Mouse (Mus musculus) gastrocnemius, adult 2 months (tissue): Measurements from ENCODE around the gene Polr1b. TPM values are rescaled to one million over a fixed set of nuclear protein-coding genes. Genes with fewer than 3 reads are reported as not detected.

Experiments used
- DNase-seq: peaks from one replicate; pipeline ENCODE4 v3.0.0; 2022
- H3K27ac ChIP-seq: fragments of 200-600 bp; 2 replicates; pipeline ENCODE4 v1.8.1; 2022; ENCODE audit warnings: mild to moderate bottlenecking
- H3K4me3 ChIP-seq: fragments of 200-600 bp; 2 replicates; pipeline ENCODE4 v1.8.1; 2022; ENCODE audit warnings: mild to moderate bottlenecking, moderate library complexity
- CTCF ChIP-seq: fragments of 200-600 bp; IDR thresholded peaks from 2 replicates; pipeline ENCODE4 v1.8.1; 2022; ENCODE audit warnings: antibody characterized with exemption, mild to moderate bottlenecking, moderate library complexity
- intact Hi-C: fragments of 180-260 bp; cut with DNase I; formaldehyde crosslinking; loops from one replicate; pipeline ENCODE4 v1.15.1; 2025
- total RNA-seq, 2 experiments: library from RNA; stranded (reverse); gene quantifications; 2 replicates each; pipeline ENCODE4 v1.2.3; 2021

Polr1b gene
- total RNA-seq, 2 experiments from 2014 or later, result 11.6 to 13.2 TPM

- peak; percentile 30 for DNase-seq
- TF ChIP-seq CTCF, result no peak
- Histone ChIP-seq H3K27ac (peak overlapping the region; percentile 95), H3K4me3 (peak overlapping the region; percentile 79)
- intact Hi-C loops, result loop anchor here (2.0 to 5.0 kb wide), 3 partner anchors 29 to 129 kb away; partner anchors contain the start of genes Polr1b and Slc20a1
Measured at GRCm38 (mm10) chr2:129129987-129130545, 29.3 kb downstream of the Polr1b start.

GRCm38 (mm10) chr2:129130776-129131175, 30.0 kb downstream of the Polr1b start:
- intact Hi-C loops, result loop anchor here (2.0 kb wide), 1 partner anchor 128 kb away; no protein-coding TSS in a partner anchor
- DNase-seq, result no peak
- Histone ChIP-seq H3K4me3 (peak overlapping the region; percentile 79), H3K27ac (peak overlapping the region; percentile 95; the same call in 1 of the 2 replicates)
- no peak for TF ChIP-seq CTCF

- TF ChIP-seq CTCF, result no peak
- Histone ChIP-seq H3K4me3 (no peak overlapping the region), H3K27ac (no peak overlapping the region)
- intact Hi-C loops, result no loop called here
- no peak for DNase-seq
Measured at GRCm38 (mm10) chr2:129132231-129132630, 31.4 kb downstream of the Polr1b start.

- Histone ChIP-seq H3K27ac (no peak overlapping the region), H3K4me3 (no peak overlapping the region)
- no peak for DNase-seq
- TF ChIP-seq CTCF, result no peak
- intact Hi-C loops, result no loop called here
Measured at GRCm38 (mm10) chr2:129133006-129133805, 32.4 kb downstream of the Polr1b start.

GRCm38 (mm10) chr2:129139906-129140305, 39.1 kb downstream of the Polr1b start:
- TF ChIP-seq CTCF, result no peak
- intact Hi-C loops, result no loop called here
- no peak overlapping the region for H3K4me3 ChIP-seq
- no peak for DNase-seq
- no peak overlapping the region for H3K27ac ChIP-seq

- DNase-seq, result no peak
- intact Hi-C loops, result no loop called here
- Histone ChIP-seq H3K4me3 (no peak overlapping the region), H3K27ac (no peak overlapping the region)
- no peak for TF ChIP-seq CTCF
Measured at GRCm38 (mm10) chr2:129148836-129149235, 48.0 kb downstream of the Polr1b start.

GRCm38 (mm10) chr2:129150386-129150785, 49.6 kb downstream of the Polr1b start:
- H3K4me3 ChIP-seq, result no peak overlapping the region
- intact Hi-C loops, result no loop called here
- no peak for DNase-seq
- H3K27ac ChIP-seq, result no peak overlapping the region
- TF ChIP-seq CTCF, result no peak

GRCm38 (mm10) chr2:129151111-129151510, 50.3 kb downstream of the Polr1b start:
- no peak overlapping the region for H3K27ac ChIP-seq
- intact Hi-C loops, result no loop called here
- H3K4me3 ChIP-seq, result no peak overlapping the region
- no peak for TF ChIP-seq CTCF
- DNase-seq, result no peak

- Histone ChIP-seq H3K4me3 (no peak overlapping the region), H3K27ac (no peak overlapping the region)
- TF ChIP-seq CTCF, result no peak
- no peak for DNase-seq
- intact Hi-C loops, result no loop called here
Measured at GRCm38 (mm10) chr2:129152751-129153150, 52.0 kb downstream of the Polr1b start.

GRCm38 (mm10) chr2:129164815-129165214, 64.0 kb downstream of the Polr1b start:
- no peak overlapping the region for H3K4me3 ChIP-seq
- intact Hi-C loops, result no loop called here
- no peak overlapping the region for H3K27ac ChIP-seq
- no peak for DNase-seq
- TF ChIP-seq CTCF, result no peak

GRCm38 (mm10) chr2:129166466-129167463, 66.0 kb downstream of the Polr1b start:
- DNase-seq, result no peak
- TF ChIP-seq CTCF, result no peak
- no peak overlapping the region for H3K4me3 ChIP-seq
- no peak overlapping the region for H3K27ac ChIP-seq
- intact Hi-C loops, result no loop called here

GRCm38 (mm10) chr2:129173386-129173785, 72.6 kb downstream of the Polr1b start:
- TF ChIP-seq CTCF, result no peak
- DNase-seq, result no peak
- H3K27ac ChIP-seq, result no peak overlapping the region
- H3K4me3 ChIP-seq, result no peak overlapping the region
- intact Hi-C loops, result no loop called here
